Mouse (Mus musculus) heart, postnatal 10 days (tissue): ENCODE data around the gene Gm11757. TPM values are rescaled to one million over a fixed set of nuclear protein-coding genes. Genes with fewer than 3 reads are reported as not detected.
"Not testable (repeated sequence)": the region's sequence is repeated elsewhere in the genome, so short reads cannot be mapped to it uniquely, and the experiment has no call there.

Experiments
- DNase-seq, 2 experiments: peaks; one replicate each; pipeline ENCODE4 v3.0.0; 2021
- intact Hi-C: fragments of 180-260 bp; cut with DNase I; formaldehyde crosslinking; loops from one replicate; pipeline ENCODE4 v1.15.1; 2025
- total RNA-seq, 2 experiments: library from RNA; stranded (reverse); gene quantifications; 2 replicates each; pipeline ENCODE4 v1.2.3; 2021

Gene Gm11757
- not detected for total RNA-seq

DNA sequence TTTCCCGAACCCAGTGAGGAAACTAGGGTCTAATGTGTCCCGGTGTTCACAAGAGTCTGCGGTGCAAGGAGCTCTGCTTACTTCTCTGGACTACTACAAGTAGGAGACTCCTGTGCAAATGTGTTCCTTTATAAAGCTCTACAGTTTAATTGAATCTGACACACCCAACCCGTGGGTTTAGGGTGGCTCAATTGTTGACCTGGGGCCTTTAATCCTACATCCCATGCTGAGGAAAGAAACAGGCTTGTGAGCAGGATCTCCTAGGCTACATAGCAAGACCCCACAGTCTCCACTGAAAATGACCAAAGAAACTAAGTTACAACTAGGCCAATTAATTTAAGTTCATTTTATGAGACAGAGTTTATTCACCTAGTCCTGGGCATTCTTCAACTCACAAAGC is at the start of gene Gm11757:
TSS of gene Gm11757 (minus strand) at position 101 of the 400 bp plus-strand sequence.
- intact Hi-C loops, DNase-seq: not testable (repeated sequence)

DNA sequence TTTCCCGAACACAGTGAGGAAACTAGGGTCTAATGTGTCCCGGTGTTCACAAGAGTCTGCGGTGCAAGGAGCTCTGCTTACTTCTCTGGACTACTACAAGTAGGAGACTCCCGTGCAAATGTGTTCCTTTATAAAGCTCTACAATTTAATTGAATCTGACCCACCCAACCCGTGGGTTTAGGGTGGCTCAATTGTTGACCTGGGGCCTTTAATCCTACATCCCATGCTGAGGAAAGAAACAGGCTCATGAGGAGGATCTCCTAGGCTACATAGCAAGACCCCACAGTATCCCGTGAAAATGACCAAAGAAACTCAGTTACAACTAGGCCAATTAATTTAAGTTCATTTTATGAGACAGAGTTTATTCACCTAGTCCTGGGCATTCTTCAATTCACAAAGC is 29.7 kb upstream of the Gm11757 start, which contains the start of gene Gm11756:
TSS of gene Gm11756 (minus strand) at position 101 of the 400 bp plus-strand sequence.
- intact Hi-C loops, DNase-seq: not testable (repeated sequence)

DNA sequence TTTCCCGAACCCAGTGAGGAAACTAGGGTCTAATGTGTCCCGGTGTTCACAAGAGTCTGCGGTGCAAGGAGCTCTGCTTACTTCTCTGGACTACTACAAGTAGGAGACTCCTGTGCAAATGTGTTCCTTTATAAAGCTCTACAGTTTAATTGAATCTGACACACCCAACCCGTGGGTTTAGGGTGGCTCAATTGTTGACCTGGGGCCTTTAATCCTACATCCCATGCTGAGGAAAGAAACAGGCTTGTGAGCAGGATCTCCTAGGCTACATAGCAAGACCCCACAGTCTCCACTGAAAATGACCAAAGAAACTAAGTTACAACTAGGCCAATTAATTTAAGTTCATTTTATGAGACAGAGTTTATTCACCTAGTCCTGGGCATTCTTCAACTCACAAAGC is 14.9 kb upstream of the Gm11757 start, which contains the start of gene Gm13871:
TSS of gene Gm13871 (minus strand) at position 101 of the 400 bp plus-strand sequence.
- intact Hi-C loops = not testable (repeated sequence)

DNA sequence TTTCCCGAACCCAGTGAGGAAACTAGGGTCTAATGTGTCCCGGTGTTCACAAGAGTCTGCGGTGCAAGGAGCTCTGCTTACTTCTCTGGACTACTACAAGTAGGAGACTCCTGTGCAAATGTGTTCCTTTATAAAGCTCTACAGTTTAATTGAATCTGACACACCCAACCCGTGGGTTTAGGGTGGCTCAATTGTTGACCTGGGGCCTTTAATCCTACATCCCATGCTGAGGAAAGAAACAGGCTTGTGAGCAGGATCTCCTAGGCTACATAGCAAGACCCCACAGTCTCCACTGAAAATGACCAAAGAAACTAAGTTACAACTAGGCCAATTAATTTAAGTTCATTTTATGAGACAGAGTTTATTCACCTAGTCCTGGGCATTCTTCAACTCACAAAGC is 14.7 kb downstream of the Gm11757 start, which contains the start of gene Gm11758:
TSS of gene Gm11758 (minus strand) at position 101 of the 400 bp plus-strand sequence.
- DNase-seq, intact Hi-C loops: not testable (repeated sequence)

More for the DNA sequence above, 14.9 kb upstream of the Gm11757 start, which contains the start of gene Gm13871:
- DNase-seq = not testable (repeated sequence)

Other genes starting within 250 kb of the Gm11757 start
- gene Gm11239, start 222.8 kb downstream of the Gm11757 start, total RNA-seq = not detected
- gene Gm428, start 207.6 kb downstream of the Gm11757 start, total RNA-seq = not detected
- gene Rasef, start 100.1 kb downstream of the Gm11757 start, total RNA-seq = under 1 TPM; 0.53 to 0.55 TPM
- gene Gm11758, start 14.8 kb downstream of the Gm11757 start, total RNA-seq = not detected
- not detected for gene Gm13871, start 14.8 kb upstream of the Gm11757 start, total RNA-seq
- under 1 TPM in 1 of 2 experiments, not detected in 1; 0.22 TPM for gene Gm11756, start 29.6 kb upstream of the Gm11757 start, total RNA-seq
- 1 to 10 TPM; 1.3 to 1.7 TPM for gene 2310002L09Rik, start 59.7 kb upstream of the Gm11757 start, total RNA-seq
- gene Frmd3, start 122.3 kb upstream of the Gm11757 start, total RNA-seq = under 1 TPM; 0.15 to 0.24 TPM